Mouse (Mus musculus) layer of hippocampus, postnatal 36 days (tissue): ENCODE measurements around the gene Commd4. TPM values are rescaled to one million over a fixed set of nuclear protein-coding genes. Genes with fewer than 3 reads are reported as not detected.

Source experiments
- DNase-seq, 2 experiments: peaks; one replicate each; pipeline ENCODE4 v3.0.0; 2022
- total RNA-seq, 2 experiments: library from RNA; stranded (reverse); gene quantifications; 2 replicates each; pipeline ENCODE4 v1.2.3; 2021

Gene Commd4
- total RNA-seq, 2 experiments from 2014 or later: 83.4 to 89.3 TPM

- DNase-seq: no peak
These were observed 16.4 kb downstream of the Commd4 start for GRCm38 (mm10) chr9:57141417-57142353.

DNA sequence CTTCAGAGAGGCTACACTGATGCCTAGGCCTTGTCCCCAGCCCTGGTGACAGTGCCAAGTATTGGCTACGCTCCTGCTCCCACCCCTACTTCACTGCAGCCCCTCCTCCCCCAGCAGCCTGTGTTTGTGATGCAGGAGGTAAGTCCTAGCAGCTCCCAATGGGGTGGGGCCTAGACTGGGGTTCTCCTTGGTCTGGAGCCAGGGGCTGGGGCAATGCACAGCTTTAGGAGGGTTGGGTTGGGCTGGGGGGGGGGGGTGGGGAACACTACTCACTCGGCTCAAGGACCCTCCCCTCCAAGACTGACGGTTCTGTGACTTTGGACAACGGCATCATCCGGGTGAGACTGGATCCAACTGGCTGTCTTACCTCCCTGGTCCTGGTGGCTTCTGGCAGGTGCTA is 18.6 kb downstream of the Commd4 start:
- DNase-seq: no peak

DNA sequence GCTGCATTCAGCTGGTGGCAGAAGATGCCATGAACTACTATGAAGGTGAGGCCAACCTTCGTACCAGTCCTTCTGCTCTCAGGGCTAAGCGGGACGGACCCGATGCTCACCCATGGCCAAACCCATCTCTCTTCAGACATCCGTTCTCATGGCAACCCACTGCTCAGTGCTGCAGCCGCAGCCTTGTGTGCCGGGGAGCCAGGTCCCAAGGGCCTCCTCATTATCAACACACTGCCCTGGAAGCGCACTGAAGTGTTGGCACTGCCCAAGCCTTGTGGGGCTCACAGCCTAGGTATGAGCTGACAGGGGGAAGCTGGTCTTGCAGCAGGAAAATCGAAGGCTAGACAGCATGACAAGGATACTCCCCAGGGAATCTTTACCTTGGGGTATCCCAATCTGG is 19.0 kb downstream of the Commd4 start:
- no peak for DNase-seq

DNA sequence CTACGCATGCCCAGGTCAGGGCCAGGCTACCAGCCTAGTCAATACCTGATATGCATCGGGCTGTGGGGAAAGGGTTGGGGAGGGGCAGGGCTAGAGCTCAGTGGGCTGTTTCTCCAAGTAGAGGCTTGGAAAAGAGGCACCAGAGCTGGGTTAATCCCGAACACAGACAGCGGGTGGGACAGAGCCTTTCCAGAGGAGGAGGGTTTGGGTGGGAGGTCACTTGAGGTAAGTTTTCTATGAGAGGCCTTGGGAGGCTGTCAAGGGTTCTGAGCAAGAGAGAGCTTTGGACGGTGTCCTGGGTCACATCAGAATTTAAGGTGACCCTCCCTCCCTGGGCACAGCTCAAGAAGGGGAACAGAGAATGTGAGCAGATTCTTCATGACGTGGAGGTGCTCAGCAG is 19.6 kb downstream of the Commd4 start:
- no peak for DNase-seq

- DNase-seq: no peak
These were observed 20.4 kb downstream of the Commd4 start for GRCm38 (mm10) chr9:57137777-57138176.

DNA sequence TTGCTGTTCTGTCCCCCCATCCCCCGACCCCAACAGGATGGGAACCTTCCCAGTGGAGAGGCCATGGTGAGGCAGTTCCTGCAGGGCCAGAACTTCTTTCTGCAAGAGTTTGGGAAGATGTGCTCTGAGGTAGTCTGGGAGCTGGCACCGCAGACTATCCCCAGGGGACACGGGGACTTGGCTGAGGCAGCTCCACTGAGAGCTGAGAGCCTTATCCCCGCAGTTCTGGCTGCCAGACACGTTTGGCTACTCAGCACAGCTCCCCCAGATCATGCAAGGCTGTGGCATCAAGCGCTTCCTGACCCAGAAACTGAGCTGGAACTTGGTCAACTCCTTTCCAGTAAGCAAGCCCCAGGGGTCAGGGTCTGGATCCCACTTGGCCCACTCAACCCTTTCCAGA is 20.9 kb downstream of the Commd4 start:
- DNase-seq: no peak

DNA sequence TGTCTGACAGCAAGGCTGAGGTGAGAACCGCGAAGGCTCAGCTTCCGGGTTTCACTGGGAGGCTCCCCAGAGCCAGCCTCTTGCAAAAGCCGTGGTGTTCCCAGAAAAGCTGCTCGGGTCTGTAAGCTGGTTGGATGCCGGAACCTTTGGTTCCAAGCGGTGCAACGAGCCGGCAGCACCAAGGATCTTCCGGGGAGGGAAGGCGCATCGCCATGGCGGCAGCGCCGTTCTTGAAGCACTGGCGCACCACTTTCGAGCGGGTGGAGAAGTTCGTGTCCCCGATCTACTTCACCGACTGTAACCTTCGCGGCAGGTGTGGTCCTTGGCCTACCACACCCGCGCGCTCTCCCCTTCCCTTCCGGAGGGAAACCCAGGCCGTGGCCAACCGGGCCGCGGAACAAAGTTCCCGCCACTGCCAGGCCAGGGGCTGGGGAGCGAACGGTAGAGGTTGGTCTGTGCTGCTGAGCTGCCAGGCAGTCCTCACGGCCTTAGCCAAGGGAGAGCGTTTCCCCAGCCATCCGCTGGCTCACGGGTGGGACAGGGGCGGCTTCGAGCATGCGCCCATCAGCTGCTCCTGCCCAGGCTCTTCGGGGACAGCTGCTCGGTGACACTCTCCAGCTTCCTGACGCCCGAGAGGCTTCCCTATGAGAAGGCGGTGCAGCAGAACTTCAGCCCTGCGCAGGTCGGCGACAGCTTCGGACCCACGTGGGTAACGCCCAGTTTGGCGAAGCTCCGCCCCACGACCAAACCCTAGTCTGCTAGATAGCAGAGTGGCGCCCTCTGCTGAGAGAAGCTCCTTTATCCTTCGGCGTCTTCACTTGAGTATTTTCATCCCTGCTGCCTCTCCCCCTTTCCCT is 27.3 kb downstream of the Commd4 start, which contains the start of gene Man2c1:
Gene Man2c1 (plus strand): TSS at position 114 of the 857 bp plus-strand sequence.
- DNase-seq: peak; percentile 88 to 91

DNA sequence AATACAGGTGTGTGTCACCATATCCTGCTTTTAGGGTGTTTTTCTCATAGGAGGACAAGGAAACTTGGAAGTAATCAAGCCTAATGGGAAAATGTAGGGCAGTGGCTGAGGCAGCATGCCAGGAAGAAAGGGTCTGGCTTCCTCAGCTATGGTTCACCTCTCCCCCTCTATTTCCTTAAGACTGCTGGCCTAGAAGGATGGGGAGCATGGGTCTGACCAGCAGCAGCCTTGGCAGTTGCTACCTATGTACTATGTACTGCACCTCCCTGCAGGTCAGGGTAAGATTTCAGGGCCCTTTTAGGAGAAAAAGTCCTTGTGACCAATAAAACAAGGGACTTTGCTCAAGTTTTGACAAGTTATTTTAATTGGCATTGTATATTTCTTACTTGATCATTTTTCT is 28.5 kb downstream of the Commd4 start:
- DNase-seq: no peak

DNA sequence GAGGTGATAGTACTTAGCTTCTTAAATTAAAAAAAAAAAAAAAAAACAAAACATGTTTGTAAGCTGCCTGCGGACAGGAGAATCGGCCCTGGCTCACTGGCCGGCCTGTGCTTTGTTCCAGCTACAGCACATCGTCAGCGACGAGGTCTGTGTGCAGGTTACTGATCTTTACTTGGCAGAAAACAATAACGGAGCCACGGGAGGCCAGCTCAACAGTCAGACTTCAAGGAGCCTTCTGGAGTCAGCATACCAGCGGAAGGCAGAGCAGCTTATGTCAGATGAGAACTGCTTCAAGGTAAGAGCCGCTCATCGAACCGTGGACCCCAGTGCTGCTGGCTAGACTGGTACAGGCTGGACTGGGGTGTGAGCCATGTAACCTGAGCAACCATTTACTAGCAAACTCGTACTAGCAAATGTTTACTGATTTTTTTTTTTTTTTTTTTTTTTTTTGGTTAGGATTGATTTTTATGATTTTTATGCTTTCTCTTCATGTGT is 40.8 kb downstream of the Commd4 start:
- DNase-seq: no peak

Other genes starting within 250 kb of the Commd4 start
- gene Snx33, start 230.0 kb downstream of the Commd4 start, total RNA-seq: 1 to 10 TPM; 9.1 to 9.2 TPM
- gene Imp3, start 220.9 kb downstream of the Commd4 start, total RNA-seq: 10 to 100 TPM; 54.7 to 56.3 TPM
- 10 to 100 TPM; 15.4 to 17.9 TPM for gene Snupn, start 207.5 kb downstream of the Commd4 start, total RNA-seq
- 10 to 100 TPM; 30.4 to 31.7 TPM for gene Ptpn9, start 163.4 kb downstream of the Commd4 start, total RNA-seq
- gene Sin3a, start 86.3 kb downstream of the Commd4 start, total RNA-seq: 10 to 100 TPM; 35.5 to 37.1 TPM
- gene Man2c1, start 27.6 kb downstream of the Commd4 start, total RNA-seq: 100 to 1,000 TPM; 145 to 168 TPM
- gene Neil1, start 10.0 kb downstream of the Commd4 start, total RNA-seq: 1 to 10 TPM; 7.7 to 8.5 TPM
- not detected for gene Trcg1, start 78.2 kb upstream of the Commd4 start, total RNA-seq
- 10 to 100 TPM; 31.7 to 33.8 TPM for gene 1700017B05Rik, start 104.3 kb upstream of the Commd4 start, total RNA-seq